Mouse (Mus musculus): ENCODE data around the gene Gm11037. TPM values are rescaled to one million over a fixed set of nuclear protein-coding genes. Genes with fewer than 3 reads are reported as not detected.
"Not testable (repeated sequence)": the region's sequence is repeated elsewhere in the genome, so short reads cannot be mapped to it uniquely, and the experiment has no call there.

Gene Gm11037
- total RNA-seq (2017), result not detected in 2 replicates

DNA sequence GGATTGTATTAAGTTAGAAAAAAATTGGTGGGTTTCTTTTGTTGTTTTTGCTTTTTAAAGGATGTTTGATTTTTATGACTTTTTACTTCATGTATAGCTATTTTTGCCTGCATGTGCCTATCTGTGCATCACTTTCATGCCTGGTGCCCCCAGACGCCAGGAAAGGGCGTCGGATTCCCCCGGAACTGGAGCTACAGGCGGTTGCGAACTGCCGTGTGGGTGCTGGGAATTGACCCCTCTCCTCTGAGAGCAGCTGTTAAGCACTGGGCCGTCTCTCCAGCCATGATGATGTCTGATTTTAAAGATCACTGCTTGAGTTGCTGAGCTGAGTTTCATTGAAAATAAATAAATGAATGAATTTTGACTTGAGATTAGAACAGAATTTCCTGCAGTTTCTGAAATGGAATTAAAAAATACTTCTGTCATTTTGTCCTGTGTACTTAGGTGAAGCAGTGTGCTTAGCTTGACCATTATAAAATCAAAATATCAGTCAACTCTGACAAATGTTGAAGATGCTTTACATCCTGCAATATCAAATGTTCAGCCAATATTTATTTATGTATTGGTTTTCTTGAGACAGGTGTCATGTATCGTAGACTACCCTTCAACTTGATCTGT lies at the start of gene Gm11037:
Gene Gm11037, plus strand, starts transcription at position 568 of the 618 bp plus-strand sequence.
- no peak for ATAC-seq (ENCODE audit: extremely low read depth, insufficient number of reproducible peaks, low FRiP score, poor library complexity, severe bottlenecking)

DNA sequence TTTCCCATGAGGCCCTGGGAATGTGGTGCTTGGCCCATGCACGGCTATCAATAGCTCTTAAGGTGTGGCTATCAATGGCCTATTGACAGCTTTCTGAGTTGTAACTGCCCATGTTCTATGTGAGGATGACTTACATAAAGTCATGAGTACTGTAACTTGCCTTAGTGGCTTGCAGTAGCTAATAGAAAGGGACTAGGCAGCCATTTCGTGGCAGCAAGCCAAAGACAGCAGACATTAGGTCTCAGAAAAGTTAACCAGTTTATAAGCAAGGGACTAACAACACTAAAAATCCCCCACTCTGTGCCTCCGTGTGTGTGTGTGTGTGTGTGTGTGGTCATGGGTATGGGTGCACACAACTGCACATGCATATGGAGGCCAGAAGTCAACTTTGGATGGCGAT lies 49.1 kb upstream of the Gm11037 start:
- no peak for ATAC-seq (ENCODE audit: extremely low read depth, insufficient number of reproducible peaks, low FRiP score, poor library complexity, severe bottlenecking)

DNA sequence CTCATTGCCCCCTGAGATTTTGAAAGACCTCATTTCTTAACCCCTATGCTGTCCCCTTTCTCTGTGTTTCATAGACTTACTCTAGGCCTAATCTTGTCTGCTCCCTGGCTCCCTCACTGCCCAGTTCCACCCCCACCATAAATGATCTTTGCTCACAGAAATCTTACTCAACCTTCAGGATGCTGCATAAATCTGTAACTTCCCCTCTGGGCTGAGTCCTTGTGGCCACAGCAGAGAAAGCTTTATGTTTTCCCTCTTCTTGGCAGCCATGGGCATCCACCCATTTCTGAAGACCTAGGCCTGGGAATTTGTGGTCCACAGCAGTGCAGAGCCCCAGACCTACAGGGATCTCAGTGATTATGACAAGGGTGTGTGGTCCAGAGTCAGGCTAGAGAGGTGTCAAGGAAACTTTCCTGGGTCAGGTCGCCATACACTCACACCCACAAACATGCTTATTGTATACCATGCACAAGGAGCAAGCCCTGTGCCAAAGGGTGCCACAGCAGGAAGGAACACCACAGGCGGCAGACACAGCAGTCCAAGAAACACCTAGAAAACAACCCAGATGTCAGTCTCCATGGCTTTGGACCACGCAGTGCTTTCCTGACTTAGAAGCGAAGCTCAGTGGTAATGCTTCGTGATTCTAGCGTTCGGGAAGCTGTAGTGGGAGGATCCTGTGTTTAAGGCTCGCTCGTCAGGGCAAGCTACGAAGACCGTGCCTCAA lies 46.5 kb upstream of the Gm11037 start, which contains the start of gene Siglec1:
Gene Siglec1, minus strand, starts transcription at position 99 of the 724 bp plus-strand sequence.
- ATAC-seq (ENCODE audit: extremely low read depth, insufficient number of reproducible peaks, low FRiP score, poor library complexity, severe bottlenecking), result no peak

DNA sequence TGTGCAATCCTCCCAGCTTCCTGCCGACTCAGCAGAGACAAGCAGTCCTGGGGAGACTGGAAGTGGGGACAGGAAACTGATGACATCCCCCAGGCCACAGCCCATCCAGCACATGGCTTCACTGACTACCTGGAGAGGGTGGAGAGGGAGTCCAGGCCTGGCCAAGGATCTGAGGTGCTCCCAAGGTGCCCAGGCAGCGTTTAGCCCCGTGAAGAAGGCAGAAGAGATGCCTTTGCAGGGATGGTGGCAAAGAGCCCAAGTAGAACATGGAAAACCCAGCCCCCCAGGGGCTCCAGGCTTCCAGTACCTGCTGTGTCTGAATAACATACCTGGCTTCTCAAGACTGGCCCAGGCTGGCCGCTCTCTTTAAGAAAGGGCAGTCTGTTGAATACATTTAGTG lies 44.7 kb upstream of the Gm11037 start:
- ATAC-seq (ENCODE audit: extremely low read depth, insufficient number of reproducible peaks, low FRiP score, poor library complexity, severe bottlenecking), result no peak

DNA sequence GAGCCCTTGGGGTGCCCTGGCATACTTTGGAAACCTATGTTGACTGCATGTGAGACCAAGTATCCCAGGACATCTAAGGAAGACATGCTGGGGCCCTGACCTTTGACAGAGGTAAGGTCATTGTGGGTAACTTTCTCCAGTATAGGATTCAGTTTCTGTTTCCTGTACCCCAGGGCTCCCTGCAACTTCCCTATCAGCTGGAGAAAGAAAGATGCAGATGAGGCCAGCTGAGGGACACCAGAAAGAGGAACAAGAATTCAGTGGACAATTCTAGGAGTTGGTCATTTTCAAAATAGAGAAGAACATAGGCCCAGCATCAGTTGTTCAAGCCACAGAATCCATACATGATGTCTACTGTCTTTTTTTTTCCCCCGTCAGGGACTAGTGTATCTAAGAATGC lies 43.7 kb upstream of the Gm11037 start:
- ATAC-seq (ENCODE audit: extremely low read depth, insufficient number of reproducible peaks, low FRiP score, poor library complexity, severe bottlenecking), result peak; percentile 37; the same call in 1 of the 2 replicates

DNA sequence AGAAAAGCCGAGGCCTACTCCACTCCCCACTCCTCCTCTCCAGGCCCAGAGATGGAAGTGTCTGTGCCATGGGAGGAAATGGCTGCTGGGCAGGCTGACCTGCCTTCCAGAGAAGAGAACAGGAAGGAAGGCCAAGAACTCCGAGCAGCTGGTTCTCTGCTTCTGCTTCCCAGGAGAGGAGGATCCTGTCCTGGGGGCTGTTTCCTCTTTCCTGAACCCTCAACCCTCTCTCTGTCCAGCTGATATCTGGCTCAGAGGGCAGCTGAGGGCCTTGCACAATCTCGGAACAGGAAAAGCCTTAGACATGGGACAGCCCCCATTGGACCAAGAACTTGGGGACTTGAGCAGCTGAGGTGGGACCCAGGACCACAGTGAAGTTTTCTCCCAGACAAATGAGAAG lies 42.4 kb upstream of the Gm11037 start:
- ATAC-seq (ENCODE audit: extremely low read depth, insufficient number of reproducible peaks, low FRiP score, poor library complexity, severe bottlenecking), result no peak

DNA sequence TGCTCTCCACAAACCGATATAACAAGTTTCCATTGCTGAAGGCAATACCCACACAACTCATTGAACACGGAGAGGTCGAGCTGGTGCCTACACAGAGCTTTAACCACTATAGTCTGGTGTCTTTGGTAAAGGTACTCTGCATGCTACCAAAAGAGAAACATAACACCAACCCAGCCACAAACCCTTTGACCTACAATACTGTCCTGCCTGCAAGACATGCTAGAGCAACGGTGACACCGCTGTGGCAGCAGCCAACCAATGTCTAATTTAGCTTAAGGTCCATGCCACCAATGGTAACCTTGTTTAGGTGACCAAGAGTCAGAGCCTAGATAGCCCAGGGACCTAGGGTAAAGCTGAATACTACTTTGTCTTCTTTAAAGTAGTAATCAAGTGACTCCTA lies 39.7 kb upstream of the Gm11037 start:
- no peak for ATAC-seq (ENCODE audit: extremely low read depth, insufficient number of reproducible peaks, low FRiP score, poor library complexity, severe bottlenecking)

DNA sequence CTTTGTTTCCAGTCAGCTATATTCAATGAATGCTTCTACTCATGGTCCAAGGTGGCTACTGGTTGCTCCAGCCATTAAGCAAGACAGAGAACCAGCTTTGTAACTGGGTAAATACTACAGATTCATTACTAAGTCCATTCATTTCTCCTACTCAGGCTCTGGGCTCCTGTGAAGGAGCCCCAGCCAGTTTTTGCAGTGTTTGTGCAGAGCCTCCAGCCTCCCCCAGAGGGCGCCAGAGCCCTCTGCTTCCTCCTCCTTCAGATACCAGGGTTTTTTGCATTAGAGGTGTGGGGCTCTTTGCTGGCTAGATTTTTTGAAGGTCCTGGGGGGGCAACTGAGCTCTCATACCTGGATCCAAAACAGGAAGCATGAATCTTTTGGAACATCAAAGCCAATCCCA lies 38.5 kb upstream of the Gm11037 start:
- ATAC-seq (ENCODE audit: extremely low read depth, insufficient number of reproducible peaks, low FRiP score, poor library complexity, severe bottlenecking), result peak; percentile 78

DNA sequence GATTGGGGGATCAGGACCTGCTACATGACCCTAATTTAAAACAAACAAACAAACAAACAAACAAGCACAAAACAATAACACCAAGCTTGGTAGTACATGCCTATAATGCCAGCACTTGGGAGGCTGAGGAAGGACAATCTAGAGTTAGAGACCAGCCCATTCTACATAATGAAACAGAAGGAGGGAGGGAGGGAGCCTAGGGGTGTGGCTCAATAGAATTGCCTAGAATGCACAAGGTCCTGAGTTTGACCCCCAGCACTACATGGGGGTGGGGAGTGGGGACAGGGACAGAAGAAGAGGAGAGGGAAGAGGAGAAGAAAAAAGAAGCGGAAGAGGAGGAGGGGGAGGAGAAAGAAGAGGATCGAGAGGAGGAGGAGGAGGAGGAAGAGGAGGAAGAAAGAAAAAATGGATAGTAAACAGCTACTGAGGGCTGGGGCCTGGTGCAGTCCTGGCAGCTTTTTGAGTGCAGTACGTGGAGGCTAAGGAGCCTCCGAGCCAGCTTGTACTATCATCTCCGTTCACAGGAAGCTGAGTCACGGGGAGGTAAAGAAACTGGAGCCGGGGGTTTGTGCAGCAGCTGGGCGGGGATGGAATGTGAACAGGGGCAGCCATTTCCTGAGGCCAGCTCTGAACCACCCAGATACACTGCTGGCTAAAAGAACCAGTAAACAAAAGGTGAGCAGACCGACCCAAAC lies 37.0 kb upstream of the Gm11037 start:
- no peak for ATAC-seq (ENCODE audit: extremely low read depth, insufficient number of reproducible peaks, low FRiP score, poor library complexity, severe bottlenecking)

DNA sequence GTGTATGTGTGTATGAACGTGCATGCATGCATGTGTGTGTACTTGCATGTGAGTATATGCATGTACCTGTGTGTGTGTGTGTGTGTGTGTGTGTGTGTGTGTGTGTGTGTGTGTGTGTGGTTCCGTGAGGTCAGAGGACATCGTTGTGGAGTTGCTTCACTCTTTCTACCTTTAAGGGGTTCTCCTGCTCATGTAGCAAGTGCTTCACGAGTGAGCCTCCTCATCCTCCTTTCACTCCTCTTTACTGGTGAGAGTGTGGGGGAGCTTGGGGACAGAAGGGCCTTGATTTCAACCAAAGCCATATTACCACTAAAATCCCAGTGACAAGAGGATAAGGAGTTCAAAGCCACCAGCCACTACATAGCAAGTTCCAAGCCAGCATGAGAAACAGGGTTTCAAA lies 36.2 kb upstream of the Gm11037 start:
- ATAC-seq (ENCODE audit: extremely low read depth, insufficient number of reproducible peaks, low FRiP score, poor library complexity, severe bottlenecking), result no peak

DNA sequence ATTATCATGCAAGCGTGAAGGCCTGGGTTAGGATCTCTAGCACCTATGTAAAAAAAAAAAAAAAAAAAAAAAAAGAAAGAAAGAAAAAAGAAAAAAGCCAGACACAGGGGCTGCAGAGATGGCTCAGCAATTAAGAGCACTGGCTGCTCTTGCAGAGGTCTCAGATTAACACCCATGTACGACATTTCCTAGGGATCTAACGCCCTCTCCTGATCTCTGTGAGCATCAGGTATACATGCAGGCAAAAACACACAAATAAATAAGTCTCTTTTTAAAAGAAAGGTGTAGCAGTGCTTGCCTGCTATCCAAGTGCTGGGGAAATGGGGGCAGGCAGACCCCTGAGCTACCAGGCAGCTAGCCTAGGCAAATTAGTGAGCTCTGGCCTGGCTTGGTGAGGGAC lies 31.8 kb upstream of the Gm11037 start:
- ATAC-seq (ENCODE audit: extremely low read depth, insufficient number of reproducible peaks, low FRiP score, poor library complexity, severe bottlenecking), result no peak

DNA sequence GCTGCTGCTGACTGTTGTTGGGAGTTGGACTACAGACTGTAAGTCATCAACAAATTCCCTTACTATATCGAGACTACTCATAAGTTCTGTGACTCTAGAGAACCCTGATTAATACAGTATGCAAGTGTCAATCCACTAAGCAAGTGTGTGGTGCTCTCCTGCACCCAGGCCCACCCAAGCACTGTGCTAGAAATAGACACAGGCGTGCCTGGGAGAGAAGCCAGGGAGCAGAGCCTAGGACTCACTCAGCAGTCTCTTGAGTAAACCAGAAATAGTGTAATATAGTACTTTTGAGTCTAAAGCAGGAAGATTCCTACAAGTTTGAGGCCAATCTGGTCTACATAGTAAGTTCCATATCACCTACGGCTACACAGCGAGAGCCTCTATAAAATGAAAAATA lies 29.3 kb upstream of the Gm11037 start:
- ATAC-seq (ENCODE audit: extremely low read depth, insufficient number of reproducible peaks, low FRiP score, poor library complexity, severe bottlenecking), result no peak

DNA sequence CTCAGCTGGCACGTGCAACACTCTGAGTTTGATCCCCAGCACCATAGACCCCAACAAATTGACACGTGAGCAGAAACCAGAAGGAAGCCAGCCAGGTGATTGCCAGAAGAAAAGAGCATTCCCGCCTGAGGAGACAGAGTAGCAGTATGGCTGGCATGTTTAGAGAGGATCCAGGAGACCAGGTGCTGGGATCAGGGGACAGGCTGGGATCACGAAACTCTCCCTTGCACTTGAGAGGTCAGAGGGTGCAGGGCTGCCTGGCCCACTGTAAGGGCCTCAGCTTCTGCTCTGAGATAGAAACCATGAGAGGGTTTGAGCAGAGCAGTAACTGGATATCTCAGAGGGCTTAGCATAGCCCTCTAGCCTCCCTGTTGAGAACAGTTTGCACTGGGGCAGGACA lies 28.2 kb upstream of the Gm11037 start:
- ATAC-seq (ENCODE audit: extremely low read depth, insufficient number of reproducible peaks, low FRiP score, poor library complexity, severe bottlenecking), result not testable (repeated sequence)

DNA sequence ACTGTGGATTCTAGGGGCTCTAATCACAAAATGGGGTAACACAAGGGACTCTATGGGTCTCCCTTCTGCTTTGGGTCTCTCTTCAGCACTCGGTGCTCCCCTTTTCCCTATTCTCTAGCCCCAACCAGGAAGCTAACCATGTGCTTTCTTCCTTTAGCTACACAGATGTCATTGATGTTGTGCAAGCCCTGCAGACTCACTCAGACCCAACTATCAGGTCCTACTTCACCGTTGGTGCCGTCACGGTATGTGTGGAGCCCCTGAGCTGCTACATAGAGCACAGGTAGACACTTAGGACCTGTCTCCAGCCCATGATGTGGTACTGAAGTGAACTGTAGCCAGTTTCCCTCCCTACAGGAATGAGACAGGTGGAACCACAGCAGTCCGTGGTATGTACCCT lies 27.3 kb upstream of the Gm11037 start:
- no peak for ATAC-seq (ENCODE audit: extremely low read depth, insufficient number of reproducible peaks, low FRiP score, poor library complexity, severe bottlenecking)

DNA sequence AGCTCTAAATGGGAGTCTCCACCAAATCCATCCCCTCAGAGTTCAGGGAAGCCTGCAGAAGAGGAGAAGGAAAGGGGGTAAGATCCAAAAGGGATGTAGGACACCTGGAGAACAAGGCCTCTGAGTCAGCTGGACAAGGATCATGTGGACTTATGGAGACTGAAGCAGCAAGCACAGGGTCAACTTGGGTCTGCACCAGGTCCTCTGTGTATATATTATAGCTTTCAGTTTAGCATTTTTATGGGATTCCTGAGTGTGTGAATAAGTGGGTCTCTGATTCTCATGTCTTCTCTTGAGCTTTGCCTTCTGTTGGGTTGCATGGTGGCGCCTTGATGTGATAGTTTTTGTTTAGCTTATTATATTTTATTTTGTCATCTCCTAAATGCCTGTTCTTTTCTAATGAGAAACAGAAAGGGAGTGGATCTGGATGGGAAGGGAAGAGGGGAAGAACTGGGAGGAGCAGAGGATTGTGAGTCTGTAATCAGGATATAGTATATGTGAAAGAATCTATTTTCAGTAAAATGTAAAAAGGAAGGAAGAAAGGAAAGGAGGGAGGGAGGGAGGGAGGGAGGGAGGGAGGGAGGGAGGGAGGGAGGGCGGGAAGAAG lies 14.2 kb upstream of the Gm11037 start:
- ATAC-seq (ENCODE audit: extremely low read depth, insufficient number of reproducible peaks, low FRiP score, poor library complexity, severe bottlenecking), result no peak

DNA sequence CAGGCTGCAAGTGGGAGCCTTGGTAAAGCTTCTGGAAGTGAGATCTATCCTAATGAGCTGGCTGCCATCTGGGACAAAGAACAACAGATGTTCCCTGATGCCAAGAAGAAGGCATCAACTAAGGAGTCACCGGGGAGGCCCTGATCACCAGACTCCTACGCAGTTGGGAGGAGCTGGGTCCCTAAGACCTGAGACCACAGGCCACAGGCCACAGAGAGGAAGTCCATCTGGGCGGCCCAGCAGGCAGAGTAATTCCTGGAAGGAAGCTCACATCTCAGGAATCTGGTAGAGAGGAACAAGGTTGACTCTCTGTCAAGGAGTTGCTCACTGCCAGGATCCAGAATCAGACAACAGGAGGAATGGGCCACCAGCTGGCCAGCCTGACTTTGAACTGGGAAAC lies 9.1 kb upstream of the Gm11037 start:
- no peak for ATAC-seq (ENCODE audit: extremely low read depth, insufficient number of reproducible peaks, low FRiP score, poor library complexity, severe bottlenecking)

DNA sequence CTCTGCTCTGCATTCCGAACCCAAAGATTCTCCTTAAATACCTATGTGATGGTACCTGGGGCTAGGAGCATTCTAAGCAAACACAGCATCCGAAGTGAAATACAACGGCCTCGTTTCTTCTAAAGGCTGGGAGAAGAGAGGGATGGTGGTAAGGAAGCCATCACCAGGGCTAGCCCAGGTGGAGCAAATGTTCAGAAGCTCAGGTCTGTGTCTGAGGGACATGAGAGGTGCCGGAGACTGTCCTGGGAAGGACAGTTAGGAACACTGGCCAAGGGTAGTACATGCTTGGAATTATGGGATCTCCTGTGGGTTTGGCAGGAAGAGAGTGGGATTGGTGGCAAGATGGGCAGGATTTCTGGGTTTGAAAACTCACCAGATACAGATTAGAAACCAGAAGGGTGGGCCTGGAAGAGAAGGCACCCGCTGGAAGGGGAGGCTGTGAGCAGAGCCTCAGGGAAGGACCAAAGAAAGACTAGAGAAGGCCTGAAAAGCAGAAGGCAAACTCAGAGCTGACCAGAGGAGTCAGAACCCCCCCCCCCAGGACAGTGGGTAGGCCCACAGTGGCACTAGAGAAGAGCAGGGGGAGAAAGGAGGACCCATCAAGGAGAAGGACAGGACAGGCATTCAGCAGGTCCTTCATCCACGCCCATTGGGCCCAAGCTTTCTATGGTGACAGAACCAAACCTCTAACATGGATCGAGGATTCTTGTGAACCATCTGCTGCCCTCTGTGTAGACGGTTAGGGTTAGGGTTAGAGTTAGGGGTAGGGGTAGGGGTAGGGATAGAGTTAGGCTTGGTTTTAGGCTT lies 7.9 kb upstream of the Gm11037 start:
- no peak for ATAC-seq (ENCODE audit: extremely low read depth, insufficient number of reproducible peaks, low FRiP score, poor library complexity, severe bottlenecking)

DNA sequence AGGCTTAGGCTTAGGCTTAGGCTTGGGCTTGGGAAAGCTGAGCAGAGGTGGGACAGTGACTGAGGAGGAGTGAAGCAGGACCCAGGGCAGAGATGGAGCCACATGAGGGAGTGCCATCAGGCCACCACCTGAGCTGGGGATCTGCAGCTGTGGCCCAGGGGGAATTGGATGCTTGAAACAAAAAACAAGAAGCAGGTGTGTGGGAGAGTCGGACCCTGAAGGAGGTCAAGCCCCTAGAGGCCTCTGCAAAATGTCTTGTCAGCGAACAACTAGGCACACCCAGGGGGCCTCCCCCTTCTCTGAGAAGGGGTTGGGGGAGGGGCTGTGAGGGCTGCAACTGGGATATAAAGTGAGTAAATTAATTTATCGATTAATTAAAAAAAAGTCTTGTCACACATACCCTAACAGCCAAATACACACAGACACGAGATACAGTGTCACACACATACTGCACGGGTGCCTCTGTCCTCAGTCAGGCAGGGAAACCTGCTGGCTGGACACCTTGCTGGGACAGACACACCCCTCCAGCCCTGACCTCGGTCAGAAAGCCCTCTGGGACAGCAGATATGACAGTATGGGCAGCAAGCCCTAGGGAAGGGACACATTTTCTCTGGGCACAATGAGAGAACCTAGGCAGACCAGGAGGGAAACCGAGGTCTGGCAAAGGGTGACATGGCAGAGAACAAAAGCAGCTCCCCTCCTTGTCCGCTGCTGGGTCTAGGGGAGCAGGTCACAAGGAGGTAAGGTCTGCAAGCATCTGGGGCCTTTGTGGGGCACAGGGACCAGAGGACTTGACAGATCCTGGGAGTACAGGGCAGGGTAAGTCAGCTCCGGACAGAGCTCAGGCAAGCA lies 7.1 kb upstream of the Gm11037 start:
- no peak for ATAC-seq (ENCODE audit: extremely low read depth, insufficient number of reproducible peaks, low FRiP score, poor library complexity, severe bottlenecking)
